Mouse (Mus musculus) left cerebral cortex, adult 2 months (tissue): Measurements from ENCODE around the gene Sept12. TPM values are rescaled to one million over a fixed set of nuclear protein-coding genes. Genes with fewer than 3 reads are reported as not detected.
A peak's percentile ranks its signal among the peaks of the same experiment; 100 is the strongest.

Source experiments
- DNase-seq, 2 experiments: peaks; one replicate each; pipeline ENCODE4 v3.0.0; 2021 to 2022; ENCODE audit warnings: low spot score in 2 of 2, mixed read lengths in 1 of 2; ENCODE audit errors: extremely low spot score in 1 of 2
- H3K27ac ChIP-seq: fragments of 200-600 bp; 2 replicates; pipeline ENCODE4 v1.8.1; 2022
- H3K4me3 ChIP-seq: fragments of 200-600 bp; 2 replicates; pipeline ENCODE4 v1.8.1; 2022
- CTCF ChIP-seq: fragments of 200-600 bp; IDR thresholded peaks from 2 replicates; pipeline ENCODE4 v1.8.1; 2022; ENCODE audit warnings: antibody characterized with exemption, mild to moderate bottlenecking, moderate library complexity
- intact Hi-C: fragments of 180-260 bp; cut with DNase I; formaldehyde crosslinking; loops from one replicate; pipeline ENCODE4 v1.15.1; 2025
- long read RNA-seq, 2 experiments: library from polyadenylated mRNA; stranded (forward); transcript quantifications; one replicate each; pipeline ENCODE4 v2.0.0; 2021; ENCODE audit warnings: borderline mapping rate in 2 of 2
- total RNA-seq, 2 experiments: library from RNA; stranded (reverse); gene quantifications; 2 replicates each; pipeline ENCODE4 v1.2.3; 2021

Sept12 gene
- total RNA-seq: not detected
- long read RNA-seq, experiment 1: 0 reads
- long read RNA-seq, experiment 2: 0 reads

DNA sequence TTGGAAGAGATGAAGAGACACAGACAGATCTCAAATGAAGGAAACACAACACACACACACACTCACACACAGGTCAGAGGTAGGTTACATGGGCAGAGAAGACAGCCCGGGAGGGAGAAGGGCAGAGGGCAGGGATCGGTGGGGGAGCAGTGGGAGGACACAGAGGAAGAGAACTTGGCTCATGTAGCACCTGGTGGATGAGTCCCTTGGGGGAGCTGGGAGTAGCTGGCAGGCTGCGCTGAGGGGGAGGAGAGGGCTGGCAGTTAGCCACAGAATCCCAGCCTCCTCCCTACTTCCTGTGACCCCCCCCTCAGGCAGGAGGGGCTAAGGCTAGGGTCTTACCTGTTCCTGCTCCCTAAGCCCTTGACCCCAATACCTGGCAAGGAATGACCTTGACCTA, at the start of gene Sept12:
TSS of gene Sept12 (minus strand) at position 300 of the 400 bp plus-strand sequence.
- no peak for DNase-seq
- Histone ChIP-seq H3K4me3 (no peak within 1 kb of the TSS), H3K27ac (no peak within 1 kb of the TSS)
- intact Hi-C loops: no loop called here
- no peak for TF ChIP-seq CTCF

- TF ChIP-seq CTCF: no peak
- Histone ChIP-seq H3K4me3 (no peak overlapping the region), H3K27ac (no peak overlapping the region)
- intact Hi-C loops: no loop called here
- no peak for DNase-seq
Observed at GRCm38 (mm10) chr16:5045322-5045721, 47.7 kb upstream of the Sept12 start.

DNA sequence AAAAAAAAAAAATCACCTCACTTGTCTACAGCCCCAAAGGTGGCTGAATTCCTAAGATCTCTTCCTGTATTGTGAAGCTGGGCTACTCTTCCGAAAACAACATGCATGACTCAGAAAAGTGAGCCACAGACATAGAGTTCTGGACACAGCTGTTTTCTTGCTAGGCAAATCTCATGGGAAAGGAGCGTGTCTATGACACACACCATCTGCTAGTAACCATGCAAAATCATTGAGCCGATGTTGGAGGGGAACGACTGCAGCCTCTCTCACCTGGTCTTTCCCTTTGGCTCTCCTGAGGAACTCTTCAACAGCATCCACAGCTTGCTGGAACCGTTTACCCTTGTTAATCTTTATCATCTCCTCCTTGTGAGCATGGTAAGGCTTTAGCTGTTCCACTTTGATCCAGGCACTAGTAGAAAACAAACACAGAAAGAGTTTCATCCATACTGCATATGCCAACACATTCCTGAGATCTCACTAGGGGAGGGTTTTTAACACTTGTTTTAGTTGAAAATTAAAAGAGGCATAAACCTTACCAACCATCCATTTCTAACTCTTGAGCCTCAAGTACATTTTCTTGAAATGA, 39.1 kb upstream of the Sept12 start:
- Histone ChIP-seq H3K4me3 (no peak overlapping the region), H3K27ac (no peak overlapping the region)
- no peak for TF ChIP-seq CTCF
- DNase-seq: no peak
- intact Hi-C loops: no loop called here

- no peak overlapping the region for H3K4me3 ChIP-seq
- no peak overlapping the region for H3K27ac ChIP-seq
- intact Hi-C loops: no loop called here
- no peak for DNase-seq
- no peak for TF ChIP-seq CTCF
Observed at GRCm38 (mm10) chr16:5035591-5035990, 37.9 kb upstream of the Sept12 start.

DNA sequence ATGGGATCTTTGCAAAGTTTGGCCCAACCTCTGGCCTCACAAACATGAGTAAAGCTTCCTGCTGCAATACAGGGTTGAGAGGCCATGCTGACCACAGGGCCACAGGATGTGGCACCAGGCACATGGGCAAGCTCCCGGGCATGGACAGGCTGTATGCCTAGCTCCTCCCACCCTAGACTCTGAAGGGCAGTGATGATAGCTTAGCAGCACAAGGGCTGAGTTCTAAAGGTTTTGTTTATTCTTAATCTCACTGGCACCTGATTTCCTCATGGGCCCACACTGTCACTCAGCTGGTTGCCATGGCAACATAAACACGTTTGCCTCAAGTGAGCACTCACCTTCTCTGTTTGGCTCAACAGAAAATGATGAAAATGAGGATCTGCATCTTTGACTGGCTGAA, 32.2 kb upstream of the Sept12 start:
- DNase-seq: no peak
- intact Hi-C loops: no loop called here
- Histone ChIP-seq H3K27ac (no peak overlapping the region), H3K4me3 (no peak overlapping the region)
- no peak for TF ChIP-seq CTCF

DNA sequence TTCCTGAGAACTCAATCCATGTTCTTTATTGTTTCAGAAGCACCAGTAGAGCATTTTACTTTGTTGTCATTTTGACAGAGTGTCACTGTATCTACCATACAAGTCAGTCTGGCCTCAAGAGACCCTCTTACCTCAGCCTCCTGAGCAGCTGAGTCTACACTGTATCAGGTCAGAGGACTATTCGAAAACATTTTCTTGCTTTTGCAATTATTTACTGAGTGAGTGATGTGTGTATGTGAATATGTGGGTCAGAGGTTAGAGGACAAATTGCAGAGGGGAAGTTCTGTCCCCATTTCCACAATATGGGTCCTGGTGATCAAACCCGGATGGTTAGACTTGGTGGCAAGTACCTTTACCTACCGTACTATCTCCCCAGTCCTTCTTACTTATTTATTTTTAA, 26.4 kb upstream of the Sept12 start:
- no peak for DNase-seq
- H3K27ac ChIP-seq: no peak overlapping the region
- no peak for TF ChIP-seq CTCF
- H3K4me3 ChIP-seq: no peak overlapping the region
- intact Hi-C loops: no loop called here

- intact Hi-C loops: no loop called here
- no peak for DNase-seq
- no peak overlapping the region for H3K4me3 ChIP-seq
- TF ChIP-seq CTCF: no peak
- H3K27ac ChIP-seq: no peak overlapping the region
Observed at GRCm38 (mm10) chr16:5014578-5014977, 16.9 kb upstream of the Sept12 start.

DNA sequence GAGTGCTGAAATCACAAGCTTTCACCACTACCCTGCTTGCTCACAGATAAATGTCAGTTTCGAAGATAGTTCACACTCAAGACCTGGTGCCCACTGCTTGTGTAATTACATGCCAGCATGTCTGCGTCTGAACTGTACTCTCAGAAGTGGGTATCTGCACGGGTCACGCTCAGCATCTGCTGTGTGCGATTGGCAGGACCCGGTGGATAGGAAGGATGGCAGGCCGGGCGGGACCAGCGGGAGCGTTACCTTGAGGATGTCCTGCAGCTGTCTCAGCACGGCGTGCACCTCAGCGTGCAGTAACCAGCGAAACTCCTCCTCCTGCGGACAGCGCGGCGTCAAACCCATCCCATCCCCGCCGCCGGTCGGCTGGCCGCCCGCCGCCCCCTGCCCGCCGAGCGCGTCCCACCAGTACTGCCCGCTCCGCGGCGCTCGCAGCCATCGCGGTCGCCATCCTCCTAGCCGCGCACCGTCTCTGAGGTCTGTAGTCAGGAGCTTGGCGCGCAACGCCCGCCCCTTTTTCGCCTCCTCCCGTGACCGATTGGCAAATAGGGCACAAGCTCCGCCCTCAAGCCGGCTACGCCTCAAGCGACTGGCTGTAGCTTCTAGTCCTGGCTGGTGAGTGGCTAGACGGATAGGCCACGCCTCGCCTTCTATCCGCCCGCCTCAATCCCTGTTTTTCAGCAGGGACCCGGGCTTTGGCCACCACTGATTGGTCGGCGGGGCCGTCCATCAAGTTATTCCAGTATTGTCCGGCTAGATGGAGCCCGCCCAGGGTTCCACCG, 15.6 kb upstream of the Sept12 start, which contains the start of gene Rogdi:
TSS of gene Rogdi (minus strand) at position 500 of the 785 bp plus-strand sequence.
- TF ChIP-seq CTCF: peak; percentile 7; the same call in 1 of the 2 replicates
- H3K27ac ChIP-seq: peak within 1 kb of the TSS; percentile 89

GRCm38 (mm10) chr16:5012036-5013005, 14.7 kb upstream of the Sept12 start:
- no peak for DNase-seq
- TF ChIP-seq CTCF: no peak
- intact Hi-C loops: loop anchor here (2.0 kb wide), 2 partner anchors 34 to 48 kb away; partner anchors contain the start of gene Anks3
- peak overlapping the region; percentile 89 for H3K4me3 ChIP-seq
- peak overlapping the region; percentile 89 for H3K27ac ChIP-seq

More for the DNA sequence above, 15.6 kb upstream of the Sept12 start, which contains the start of gene Rogdi:
- peak within 1 kb of the TSS; percentile 89 for H3K4me3 ChIP-seq
- intact Hi-C loops: loop anchor here (2.0 kb wide), 2 partner anchors 34 to 48 kb away; partner anchors contain the start of gene Anks3
- peak; percentile 96 to 98 for DNase-seq

GRCm38 (mm10) chr16:5011285-5011684, 13.6 kb upstream of the Sept12 start:
- intact Hi-C loops: no loop called here
- no peak for DNase-seq
- no peak overlapping the region for H3K27ac ChIP-seq
- H3K4me3 ChIP-seq: no peak overlapping the region
- TF ChIP-seq CTCF: no peak

DNA sequence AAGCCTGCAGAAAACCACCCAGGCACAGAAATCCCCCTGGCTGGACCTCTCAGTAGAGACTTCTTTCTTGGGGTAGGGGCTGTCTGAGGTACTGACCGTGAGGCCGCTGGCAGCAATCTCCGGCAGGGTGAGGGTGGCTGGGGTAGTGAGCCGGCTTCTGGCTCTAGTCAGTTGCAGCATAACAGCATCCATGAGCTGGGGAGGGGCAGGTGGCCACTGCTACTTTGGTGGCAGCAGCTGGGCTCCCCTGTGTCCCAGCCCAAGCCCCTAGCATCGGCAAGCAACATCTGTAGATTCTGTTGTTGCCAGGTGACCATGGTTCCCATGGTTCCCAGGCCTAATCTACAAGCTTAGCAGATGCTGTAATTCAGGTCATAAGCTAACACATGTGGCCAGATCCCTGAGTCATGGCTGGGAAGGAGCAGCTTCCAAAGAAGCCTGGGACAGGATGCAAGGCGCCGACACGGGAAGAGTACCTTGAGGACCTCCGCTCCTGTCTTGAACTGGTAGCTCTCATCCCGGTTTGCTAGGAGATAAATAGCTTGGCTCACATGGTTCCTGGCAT, 12.8 kb upstream of the Sept12 start:
- Histone ChIP-seq H3K4me3 (no peak overlapping the region), H3K27ac (no peak overlapping the region)
- intact Hi-C loops: no loop called here
- DNase-seq: no peak
- no peak for TF ChIP-seq CTCF
